Mouse (Mus musculus) MEL (cell line): Measurements from ENCODE around the gene Itpr1.

Source experiments
- BHLHE40 ChIP-seq: IDR thresholded peaks from 2 replicates; pipeline ENCODE4 v1.6.1; 2012; ENCODE audit warnings: low read depth, mild to moderate bottlenecking, inconsistent platforms, low read length, improper control_type of control experiment, borderline replicate concordance
- CTCF ChIP-seq, 3 experiments: IDR thresholded peaks in 2 of 3; conservative IDR thresholded peaks in 1 of 3; 2 replicates each; pipeline ENCODE4 v1.5.1; 2011 to 2012; ENCODE audit warnings: low read length in 3 of 3, low read depth in 2 of 3, mild to moderate bottlenecking in 2 of 3, improper control_type of control experiment in 1 of 3, inconsistent platforms in 1 of 3, mixed read lengths in 1 of 3, moderate library complexity in 1 of 3; ENCODE audit not compliant: control insufficient read depth in 1 of 3, insufficient read depth in 1 of 3, poor library complexity in 1 of 3, severe bottlenecking in 1 of 3
- ELF1 ChIP-seq: IDR thresholded peaks from 2 replicates; pipeline ENCODE4 v1.6.1; 2014; ENCODE audit warnings: low read depth, mild to moderate bottlenecking, inconsistent platforms, low read length, improper control_type of control experiment, moderate library complexity
- EP300 ChIP-seq, 2 experiments: IDR thresholded peaks; 2 replicates each; pipeline ENCODE4 v1.6.1; 2011; ENCODE audit warnings: improper control_type of control experiment in 2 of 2, low read length in 2 of 2, low read depth in 1 of 2, mild to moderate bottlenecking in 1 of 2
- GABPA ChIP-seq: IDR thresholded peaks from 2 replicates; pipeline ENCODE4 v1.6.1; 2012; ENCODE audit warnings: low read depth, mild to moderate bottlenecking, inconsistent platforms, low read length, improper control_type of control experiment, moderate library complexity
- HCFC1 ChIP-seq: IDR thresholded peaks from 2 replicates; pipeline ENCODE4 v1.6.1; 2012; ENCODE audit warnings: low read depth, mild to moderate bottlenecking, inconsistent platforms, low read length, improper control_type of control experiment, moderate library complexity
- JUND ChIP-seq: IDR thresholded peaks from 2 replicates; pipeline ENCODE4 v1.6.1; 2011; ENCODE audit warnings: low read depth, mild to moderate bottlenecking, improper control_type of control experiment, low read length
- MAX ChIP-seq: IDR thresholded peaks from 2 replicates; pipeline ENCODE4 v1.6.1; 2011; ENCODE audit warnings: low read length, improper control_type of control experiment
- MEF2A ChIP-seq: IDR thresholded peaks from 2 replicates; pipeline ENCODE4 v1.6.1; 2014; ENCODE audit warnings: low read depth, mild to moderate bottlenecking, inconsistent platforms, low read length, improper control_type of control experiment; ENCODE audit not compliant: poor library complexity, insufficient replicate concordance, severe bottlenecking; ENCODE audit errors: extremely low read depth
- POLR2A ChIP-seq, 2 experiments: IDR thresholded peaks; 2 replicates each; pipeline ENCODE4 v1.6.1; 2011 to 2012; ENCODE audit warnings: low read length in 2 of 2, mild to moderate bottlenecking in 2 of 2, control low read depth in 1 of 2, improper control_type of control experiment in 1 of 2, low read depth in 1 of 2, moderate library complexity in 1 of 2; ENCODE audit not compliant: control insufficient read depth in 1 of 2, insufficient read depth in 1 of 2, poor library complexity in 1 of 2
- POLR2AphosphoS5 ChIP-seq: IDR thresholded peaks from 2 replicates; pipeline ENCODE4 v1.6.1; 2012; ENCODE audit warnings: low read depth, borderline replicate concordance, mild to moderate bottlenecking, inconsistent platforms, low read length, moderate library complexity, mixed read lengths
- SMC3 ChIP-seq: IDR thresholded peaks from 2 replicates; pipeline ENCODE4 v1.6.1; 2011; ENCODE audit warnings: low read depth, low read length, improper control_type of control experiment
- UBTF ChIP-seq: IDR thresholded peaks from 2 replicates; pipeline ENCODE4 v1.6.1; 2012; ENCODE audit warnings: low read depth, mild to moderate bottlenecking, inconsistent platforms, low read length, improper control_type of control experiment, moderate library complexity, borderline replicate concordance; ENCODE audit not compliant: insufficient read depth
- ZNF384 ChIP-seq: IDR thresholded peaks from 2 replicates; pipeline ENCODE4 v1.6.1; 2012; ENCODE audit warnings: low read depth, mild to moderate bottlenecking, inconsistent platforms, low read length, improper control_type of control experiment

DNA sequence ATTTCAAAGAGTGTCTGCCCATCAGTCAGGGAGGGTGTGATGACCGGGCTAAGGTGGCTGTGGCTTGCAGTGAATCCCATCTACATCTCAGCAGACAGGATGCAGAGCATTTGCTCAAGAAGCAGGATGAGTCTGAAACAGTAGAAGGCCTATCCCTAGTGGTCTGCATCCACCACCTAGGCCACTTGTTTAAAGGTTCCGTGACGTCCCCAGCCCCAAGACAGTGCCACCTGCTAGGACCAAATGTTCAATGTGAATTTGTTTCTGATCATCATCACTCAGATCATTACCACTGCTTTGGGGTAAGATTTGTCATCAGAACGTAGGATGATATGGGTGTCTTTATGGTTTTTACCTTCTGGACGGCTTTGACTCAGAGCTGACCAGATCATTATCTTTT is 125.5 kb downstream of the Itpr1 start:
- TF ChIP-seq ELF1 (no peak), CTCF (IDR thresholded peaks at IDR 0.05 in 2 of 3, conservative IDR thresholded peaks at IDR 0.05 in 1 of 3; ENCODE audit: control insufficient read depth in 1 of 3, insufficient read depth in 1 of 3, low read depth in 2 of 3, low read length in 3 of 3, poor library complexity in 1 of 3, severe bottlenecking in 1 of 3) (no peak), POLR2AphosphoS5 (no peak), BHLHE40 (no peak), GABPA (no peak), UBTF (no peak), EP300 (IDR thresholded peaks at IDR 0.05; ENCODE audit: low read depth in 1 of 2, low read length in 2 of 2) (no peak), POLR2A (IDR thresholded peaks at IDR 0.05; ENCODE audit: control insufficient read depth in 1 of 2, insufficient read depth in 1 of 2, low read depth in 1 of 2, low read length in 2 of 2, poor library complexity in 1 of 2) (no peak), MAX (no peak), SMC3 (no peak), ZNF384 (no peak), HCFC1 (no peak), JUND (no peak), MEF2A (no peak)
